Mouse (Mus musculus) limb, embryonic 11.5 days (tissue): ENCODE data around the gene Slit3. TPM values are rescaled to one million over a fixed set of nuclear protein-coding genes. Genes with fewer than 3 reads are reported as not detected.

Experiments
- ATAC-seq: fragments of 200-750 bp; cut with Nextera tagmentation; 2 replicates; pipeline ENCODE4 v1.8.0; 2017; ENCODE audit warnings: low read depth; ENCODE audit not compliant: insufficient number of reproducible peaks, low FRiP score, low TSS enrichment
- DNase-seq: peaks from one replicate; pipeline ENCODE4 v3.0.0-alpha.2; 2015; ENCODE audit warnings: low spot score
- H3K27ac ChIP-seq: fragments of 300-500 bp; sonication (generic); replicated peaks from 2 replicates; pipeline ENCODE4 v1.5.1; 2014; ENCODE audit warnings: low read depth, mild to moderate bottlenecking, low read length
- H3K27me3 ChIP-seq: fragments of 300-500 bp; sonication (generic); 2 replicates; pipeline ENCODE4 v1.6.1; 2014; ENCODE audit warnings: mild to moderate bottlenecking, low read length, mixed read lengths; ENCODE audit not compliant: control insufficient read depth, insufficient read depth
- H3K36me3 ChIP-seq: fragments of 300-500 bp; sonication (generic); 2 replicates; pipeline ENCODE4 v1.6.1; 2014; ENCODE audit warnings: mild to moderate bottlenecking, low read length, moderate library complexity, mixed read lengths; ENCODE audit not compliant: control insufficient read depth, insufficient read depth
- H3K4me1 ChIP-seq: fragments of 300-500 bp; sonication (generic); 2 replicates; pipeline ENCODE4 v1.6.1; 2014; ENCODE audit warnings: low read length, mixed read lengths; ENCODE audit not compliant: control insufficient read depth, insufficient read depth
- H3K4me2 ChIP-seq: fragments of 300-500 bp; sonication (generic); 2 replicates; pipeline ENCODE4 v1.6.1; 2014; ENCODE audit warnings: low read depth, mild to moderate bottlenecking, moderate library complexity; ENCODE audit not compliant: severe bottlenecking
- H3K4me3 ChIP-seq: fragments of 300-500 bp; sonication (generic); 2 replicates; pipeline ENCODE4 v1.5.1; 2014; ENCODE audit warnings: low read depth, low read length
- H3K9ac ChIP-seq: fragments of 300-500 bp; sonication (generic); 2 replicates; pipeline ENCODE4 v1.6.1; 2014; ENCODE audit warnings: mild to moderate bottlenecking, low read length
- H3K9me3 ChIP-seq: fragments of 300-500 bp; sonication (generic); 2 replicates; pipeline ENCODE4 v1.6.1; 2016; ENCODE audit warnings: low read length; ENCODE audit not compliant: control insufficient read depth
- WGBS: fragments of 180-500 bp; shearing (Covaris S2); extraction: QIAGEN DNeasy Blood & Tissue Kit; methylation state at CpG from one replicate; pipeline ENCODE4 v1.1.7; 2014; 5-methylcytosine and 5-hydroxymethylcytosine counted together
- polyA plus RNA-seq: library from polyadenylated mRNA; unstranded; fragments of >200 nt; fragmentation: Nextera tagmentation; extraction: Ambion mirVana; gene quantifications from 2 replicates; pipeline ENCODE4 v1.2.1, GENCODE M21; 2014

Slit3 gene
- polyA plus RNA-seq, 1 experiment from 2014 or later = 30.6 TPM

DNA sequence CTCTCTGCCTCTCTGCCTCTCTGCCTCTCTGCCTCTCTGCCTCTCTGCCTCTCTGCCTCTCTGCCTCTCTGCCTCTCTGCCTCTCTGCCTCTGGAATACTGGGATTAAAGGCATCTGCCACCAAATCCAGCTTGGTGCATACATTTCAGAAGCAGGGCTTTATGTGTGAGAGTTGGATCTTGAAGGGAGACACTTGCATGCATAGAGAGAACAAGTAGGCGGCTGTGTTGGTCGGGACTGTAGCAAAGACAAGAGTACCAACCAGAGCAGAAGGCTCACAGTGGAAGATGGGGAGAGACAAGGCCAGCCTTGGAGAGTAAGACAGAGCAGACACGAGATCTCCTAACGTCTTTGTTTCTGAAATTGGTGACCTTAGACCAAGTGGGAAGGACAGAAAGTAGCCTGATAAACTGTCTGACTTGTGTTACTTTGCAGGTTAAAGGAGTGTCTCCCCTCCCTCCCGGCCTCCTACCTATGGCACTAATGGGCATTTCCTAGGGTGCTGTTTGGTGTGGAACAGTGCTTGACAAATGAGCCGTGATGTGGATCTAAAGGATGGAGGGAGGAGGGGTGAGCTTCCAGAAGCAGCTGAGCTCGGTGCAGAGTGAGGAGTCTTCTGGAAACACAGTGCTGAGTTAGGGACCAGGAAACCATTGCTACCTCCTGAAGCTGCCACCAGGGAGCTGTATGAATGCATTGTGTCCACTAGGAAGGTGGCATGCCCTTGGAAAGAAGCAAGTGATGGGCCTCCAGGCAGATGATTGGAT is 569.7 kb downstream of the Slit3 start:
- no peak overlapping the region for H3K4me2 ChIP-seq
- DNase-seq (no peak), ATAC-seq (no peak)
- WGBS = 73% methylated on average over 7 of the region's 7 CpGs
- H3K36me3 ChIP-seq = peaks cover 8% of the 10 kb centered on the region; the same call in 1 of the 2 replicates
- no peaks in the 10 kb centered on the region for H3K9me3 ChIP-seq
- no peaks in the 10 kb centered on the region for H3K27me3 ChIP-seq
- no peak overlapping the region for H3K4me3 ChIP-seq
- H3K9ac ChIP-seq = no peak overlapping the region
- H3K27ac ChIP-seq = no peak overlapping the region
- H3K4me1 ChIP-seq = no peaks in the 10 kb centered on the region

DNA sequence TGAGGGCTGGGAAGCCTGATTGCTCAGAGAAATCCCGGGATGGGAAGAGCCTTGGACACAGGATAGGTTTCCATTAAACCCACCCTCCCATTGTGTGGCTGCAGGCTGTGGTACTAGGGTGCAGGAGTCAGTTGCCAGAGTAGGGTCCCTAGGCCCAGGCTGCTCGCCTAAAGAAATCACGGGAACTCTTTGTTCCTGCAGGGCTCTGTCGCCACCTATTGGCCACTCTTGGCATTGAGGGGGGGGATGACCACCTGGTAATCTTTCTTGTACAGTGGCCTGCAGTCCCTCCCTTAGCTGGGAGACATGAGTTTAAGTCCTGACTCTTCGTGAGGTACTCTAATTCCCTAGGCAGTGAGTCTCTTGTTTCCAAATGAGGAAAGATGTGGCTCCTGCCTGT is 572.1 kb downstream of the Slit3 start:
- Histone ChIP-seq H3K4me3 (no peak overlapping the region), H3K27ac (no peak overlapping the region), H3K4me1 (no peaks in the 10 kb centered on the region), H3K9ac (no peak overlapping the region), H3K36me3 (peaks cover 8% of the 10 kb centered on the region; the same call in 1 of the 2 replicates), H3K9me3 (no peaks in the 10 kb centered on the region), H3K4me2 (no peak overlapping the region), H3K27me3 (no peaks in the 10 kb centered on the region)
- DNase-seq (peak; percentile 92), ATAC-seq (peak; percentile 46; the same call in 1 of the 2 replicates)
- WGBS = 15% methylated on average over 5 of the region's 5 CpGs

DNA sequence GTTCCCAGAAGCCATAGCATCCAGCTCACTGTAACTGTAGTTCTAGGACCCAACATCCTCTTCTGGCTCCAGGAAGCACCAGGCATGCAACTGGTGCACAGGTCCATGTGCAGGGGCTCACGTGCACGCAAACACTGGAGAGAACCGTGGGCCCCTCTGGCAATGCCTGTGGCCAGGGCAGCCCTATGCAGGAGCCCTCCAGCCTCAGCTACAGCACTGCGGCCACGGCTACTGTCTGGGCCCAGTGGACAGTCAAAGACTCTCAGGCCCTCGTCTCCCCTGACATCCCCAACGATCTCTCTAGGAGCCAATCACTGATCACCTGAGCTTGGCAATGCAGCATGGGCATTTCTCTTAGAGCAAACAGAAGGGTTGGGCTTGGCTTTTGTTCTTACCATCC is 572.6 kb downstream of the Slit3 start:
- Histone ChIP-seq H3K9me3 (no peaks in the 10 kb centered on the region), H3K27ac (no peak overlapping the region), H3K9ac (no peak overlapping the region), H3K4me1 (no peaks in the 10 kb centered on the region), H3K4me2 (no peak overlapping the region), H3K27me3 (no peaks in the 10 kb centered on the region), H3K36me3 (peaks cover 7% of the 10 kb centered on the region; the same call in 1 of the 2 replicates), H3K4me3 (no peak overlapping the region)
- ATAC-seq = no peak
- no peak for DNase-seq
- WGBS = 80% methylated on average over 7 of the region's 7 CpGs

DNA sequence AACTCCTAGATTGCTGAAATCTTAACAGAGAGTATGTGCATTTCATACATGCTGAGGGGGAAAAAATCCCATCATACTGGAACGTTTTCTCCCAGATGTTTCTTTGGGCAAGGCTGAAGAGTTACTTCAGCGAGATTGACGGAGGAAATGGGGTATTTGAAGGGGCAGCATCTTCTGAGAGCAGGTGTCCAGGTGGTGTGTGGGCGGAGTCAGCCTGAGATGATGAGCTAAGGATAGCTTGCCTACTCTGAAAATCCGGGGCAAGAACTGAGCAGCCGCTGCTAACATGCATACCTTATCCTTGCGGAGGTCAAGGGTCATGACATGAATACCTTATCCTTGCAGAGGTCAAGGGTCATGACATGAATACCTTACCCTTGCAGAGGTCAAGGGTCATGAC is 576.5 kb downstream of the Slit3 start:
- Histone ChIP-seq H3K4me3 (no peak overlapping the region), H3K9me3 (no peaks in the 10 kb centered on the region), H3K4me2 (no peak overlapping the region), H3K36me3 (no peaks in the 10 kb centered on the region), H3K9ac (no peak overlapping the region), H3K27ac (no peak overlapping the region), H3K4me1 (no peaks in the 10 kb centered on the region), H3K27me3 (no peaks in the 10 kb centered on the region)
- no peak for ATAC-seq
- no peak for DNase-seq
- 95% methylated on average over 7 of the region's 7 CpGs for WGBS

DNA sequence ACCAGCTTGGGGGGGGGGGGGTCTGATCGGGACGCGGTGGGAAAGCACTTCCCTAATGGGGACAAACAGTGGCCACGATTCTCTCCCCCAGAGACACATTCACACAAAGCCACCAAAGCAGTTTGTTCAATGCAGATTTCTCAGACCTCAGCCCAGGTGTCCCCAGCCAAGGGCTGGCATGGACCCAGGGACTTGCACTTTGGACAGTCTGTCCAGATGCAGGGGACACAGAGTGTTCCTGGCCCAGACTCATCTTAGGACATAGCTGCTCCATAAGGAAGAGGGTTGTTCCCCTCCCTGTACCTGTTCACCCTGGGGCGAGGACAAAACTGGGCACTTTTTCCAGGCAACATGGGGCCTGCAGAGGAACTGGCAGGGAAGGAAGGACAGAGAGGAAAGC is 577.9 kb downstream of the Slit3 start:
- Histone ChIP-seq H3K27me3 (no peaks in the 10 kb centered on the region), H3K9ac (no peak overlapping the region), H3K36me3 (peaks cover 4% of the 10 kb centered on the region; the same call in 1 of the 2 replicates), H3K27ac (no peak overlapping the region), H3K4me1 (no peaks in the 10 kb centered on the region), H3K4me3 (no peak overlapping the region), H3K4me2 (no peak overlapping the region), H3K9me3 (peaks cover 5% of the 10 kb centered on the region; the same call in 1 of the 2 replicates)
- WGBS = 87% methylated on average over 5 of the region's 5 CpGs
- no peak for ATAC-seq
- no peak for DNase-seq

DNA sequence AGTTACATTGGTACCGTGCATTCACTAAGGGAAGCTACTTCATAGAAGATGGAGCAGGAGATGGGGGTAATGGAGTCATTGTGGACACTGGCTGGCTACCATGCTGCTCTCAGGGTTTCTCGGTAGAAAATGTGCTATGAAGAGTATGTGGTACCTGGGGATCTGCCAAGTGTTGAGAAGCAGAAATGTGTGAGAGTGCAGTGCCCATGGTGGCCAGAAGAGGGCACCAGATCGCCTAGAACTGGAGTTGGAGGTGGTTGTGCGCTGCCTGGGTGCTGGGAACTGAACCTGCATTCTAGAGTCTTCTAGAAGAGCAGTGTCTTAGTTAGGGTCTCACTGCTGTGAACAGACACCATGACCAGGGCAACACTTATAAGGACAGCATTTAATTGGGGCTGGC is 582.4 kb downstream of the Slit3 start:
- 78% methylated on average over 4 of the region's 4 CpGs for whole genome bisulfite sequencing
- Histone ChIP-seq H3K4me1 (no peaks in the 10 kb centered on the region), H3K27me3 (no peaks in the 10 kb centered on the region), H3K36me3 (peaks cover 7% of the 10 kb centered on the region; the same call in 1 of the 2 replicates), H3K4me3 (no peak overlapping the region), H3K9me3 (peaks cover 5% of the 10 kb centered on the region; the same call in 1 of the 2 replicates), H3K9ac (no peak overlapping the region), H3K4me2 (no peak overlapping the region), H3K27ac (no peak overlapping the region)
- no peak for ATAC-seq
- DNase-seq = no peak

DNA sequence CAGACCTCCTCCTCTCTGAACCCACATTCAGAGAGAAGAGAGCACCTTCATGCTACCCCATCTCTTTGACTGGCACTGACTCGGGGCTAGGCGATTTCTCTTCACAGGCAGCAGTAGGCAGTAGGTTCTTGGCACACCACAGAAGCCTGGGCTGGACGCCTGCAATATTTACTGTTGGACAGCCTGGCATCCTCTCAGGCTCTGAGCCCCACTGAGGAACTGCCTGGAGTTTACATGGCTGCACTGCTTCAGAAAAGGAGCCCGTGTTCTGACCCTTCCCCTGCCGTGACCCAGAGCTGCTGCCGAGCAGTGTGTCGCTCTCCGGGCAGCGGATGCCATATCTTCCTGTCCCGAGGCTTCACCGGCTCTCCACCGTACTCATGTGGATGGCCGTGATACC is 583.4 kb downstream of the Slit3 start:
- Histone ChIP-seq H3K9me3 (peaks cover 5% of the 10 kb centered on the region; the same call in 1 of the 2 replicates), H3K9ac (no peak overlapping the region), H3K4me2 (no peak overlapping the region), H3K36me3 (peaks cover 7% of the 10 kb centered on the region; the same call in 1 of the 2 replicates), H3K4me3 (no peak overlapping the region), H3K27ac (no peak overlapping the region), H3K27me3 (no peaks in the 10 kb centered on the region), H3K4me1 (no peaks in the 10 kb centered on the region)
- 97% methylated on average over 13 of the region's 13 CpGs for WGBS
- DNase-seq = no peak
- ATAC-seq = no peak

DNA sequence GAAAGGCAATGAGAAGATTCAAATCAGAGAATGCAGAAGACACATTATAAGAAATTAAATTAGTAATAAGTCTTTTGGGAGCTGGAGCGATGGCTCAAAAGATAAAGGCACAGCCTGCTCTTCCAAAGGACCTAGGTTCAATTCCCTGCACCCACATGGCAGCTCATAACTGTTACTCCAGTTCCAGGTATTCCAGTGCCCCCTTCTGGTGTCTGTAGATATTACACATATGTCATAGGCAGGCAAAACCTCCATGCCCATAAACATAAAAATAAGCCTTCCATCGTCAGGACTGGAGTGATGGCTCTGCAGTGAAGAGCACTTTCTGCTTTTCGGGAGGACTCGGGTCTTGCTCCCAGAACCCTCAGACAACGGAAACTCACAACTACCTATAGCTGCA is 583.9 kb downstream of the Slit3 start:
- H3K4me1 ChIP-seq = no peaks in the 10 kb centered on the region
- peaks cover 7% of the 10 kb centered on the region; the same call in 1 of the 2 replicates for H3K36me3 ChIP-seq
- no peak overlapping the region for H3K4me3 ChIP-seq
- H3K4me2 ChIP-seq = no peak overlapping the region
- peaks cover 5% of the 10 kb centered on the region; the same call in 1 of the 2 replicates for H3K9me3 ChIP-seq
- no peak for DNase-seq
- 87% methylated on average over 5 of the region's 5 CpGs for WGBS
- H3K9ac ChIP-seq = no peak overlapping the region
- H3K27me3 ChIP-seq = no peaks in the 10 kb centered on the region
- ATAC-seq = no peak
- H3K27ac ChIP-seq = no peak overlapping the region
